Mouse (Mus musculus) ES-Bruce4 (cell line): ENCODE data around the gene Lrrc58.

Experiments
- CTCF ChIP-seq: IDR thresholded peaks from one replicate; pipeline ENCODE4 v1.8.1; 2011; ENCODE audit warnings: low read depth, low read length
- EP300 ChIP-seq: IDR thresholded peaks from 2 replicates; pipeline ENCODE4 v1.6.1; 2011; ENCODE audit warnings: low read depth, low read length; ENCODE audit not compliant: insufficient read depth
- POLR2A ChIP-seq: IDR thresholded peaks from one replicate; pipeline ENCODE4 v1.8.1; 2011; ENCODE audit warnings: low read length; ENCODE audit not compliant: insufficient read depth

GRCm38 (mm10) chr16:37861029-37861428 lies 7.2 kb upstream of the Lrrc58 start, which contains the start of gene Gm36028:
- TF ChIP-seq CTCF, result no peak
- TF ChIP-seq POLR2A, result no peak
- no peak for TF ChIP-seq EP300
